Mouse (Mus musculus): Measurements from ENCODE around the gene Tmprss9.

GRCm38 (mm10) chr10:80862305-80862704 is 9.3 kb upstream of the Tmprss9 start:
- TF ChIP-seq POLR2A (IDR thresholded peaks at IDR 0.05; ENCODE audit: borderline replicate concordance, low read depth, low read length) (no peak), CTCF (IDR thresholded peaks at IDR 0.05; ENCODE audit: low read depth, low read length) (no peak)
